Mouse (Mus musculus) forebrain, embryonic 14.5 days (tissue): ENCODE results near the gene Nsg2. TPM values are rescaled to one million over a fixed set of nuclear protein-coding genes. Genes with fewer than 3 reads are reported as not detected.

ENCODE experiments used
- ATAC-seq: fragments of 200-750 bp; cut with Nextera tagmentation; 2 replicates; pipeline ENCODE4 v1.8.0; 2017; ENCODE audit warnings: mild to moderate bottlenecking, moderate library complexity
- DNase-seq: peaks from one replicate; pipeline ENCODE4 v3.0.0-alpha.2; 2015; ENCODE audit warnings: low spot score
- H3K27ac ChIP-seq: fragments of 300-500 bp; sonication (generic); 2 replicates; pipeline ENCODE4 v1.5.1; 2014; ENCODE audit warnings: low read depth, mild to moderate bottlenecking, control low read depth, low read length, moderate library complexity
- H3K27me3 ChIP-seq: fragments of 300-500 bp; sonication (generic); replicated peaks from 2 replicates; pipeline ENCODE4 v1.6.1; 2014; ENCODE audit warnings: low read length, control low read depth, mixed read lengths; ENCODE audit not compliant: control insufficient read depth, insufficient read depth
- H3K36me3 ChIP-seq: fragments of 300-500 bp; sonication (generic); 2 replicates; pipeline ENCODE4 v1.6.1; 2014; ENCODE audit warnings: low read length, control low read depth; ENCODE audit not compliant: control insufficient read depth, insufficient read depth
- H3K4me1 ChIP-seq: fragments of 300-500 bp; sonication (generic); 2 replicates; pipeline ENCODE4 v1.6.1; 2014; ENCODE audit warnings: antibody characterized with exemption, low read length, control low read depth; ENCODE audit not compliant: control insufficient read depth, insufficient read depth
- H3K4me2 ChIP-seq: fragments of 300-500 bp; sonication (generic); 2 replicates; pipeline ENCODE4 v1.6.1; 2014; ENCODE audit warnings: mild to moderate bottlenecking, control low read depth, low read length
- H3K4me3 ChIP-seq: fragments of 300-500 bp; sonication (generic); 2 replicates; pipeline ENCODE4 v1.5.1; 2014; ENCODE audit warnings: low read depth, low read length, control low read depth
- H3K9ac ChIP-seq: fragments of 300-500 bp; sonication (generic); 2 replicates; pipeline ENCODE4 v1.6.1; 2014; ENCODE audit warnings: mild to moderate bottlenecking, low read length, control low read depth, moderate library complexity
- H3K9me3 ChIP-seq: fragments of 300-500 bp; sonication (generic); replicated peaks from 2 replicates; pipeline ENCODE4 v1.6.1; 2016; ENCODE audit warnings: low read length, control low read depth, mixed read lengths; ENCODE audit not compliant: control insufficient read depth
- WGBS: fragments of 180-500 bp; shearing (Covaris S2); extraction: QIAGEN DNeasy Blood & Tissue Kit; methylation state at CpG from one replicate; pipeline ENCODE4 v1.1.7; 2014; 5-methylcytosine and 5-hydroxymethylcytosine counted together
- polyA plus RNA-seq: library from polyadenylated mRNA; unstranded; fragments of >200 nt; fragmentation: Nextera tagmentation; extraction: Ambion mirVana; gene quantifications from 2 replicates; pipeline ENCODE4 v1.2.1, GENCODE M21; 2014

Nsg2 gene
- polyA plus RNA-seq, 1 experiment from 2014 or later: 315 TPM

DNA sequence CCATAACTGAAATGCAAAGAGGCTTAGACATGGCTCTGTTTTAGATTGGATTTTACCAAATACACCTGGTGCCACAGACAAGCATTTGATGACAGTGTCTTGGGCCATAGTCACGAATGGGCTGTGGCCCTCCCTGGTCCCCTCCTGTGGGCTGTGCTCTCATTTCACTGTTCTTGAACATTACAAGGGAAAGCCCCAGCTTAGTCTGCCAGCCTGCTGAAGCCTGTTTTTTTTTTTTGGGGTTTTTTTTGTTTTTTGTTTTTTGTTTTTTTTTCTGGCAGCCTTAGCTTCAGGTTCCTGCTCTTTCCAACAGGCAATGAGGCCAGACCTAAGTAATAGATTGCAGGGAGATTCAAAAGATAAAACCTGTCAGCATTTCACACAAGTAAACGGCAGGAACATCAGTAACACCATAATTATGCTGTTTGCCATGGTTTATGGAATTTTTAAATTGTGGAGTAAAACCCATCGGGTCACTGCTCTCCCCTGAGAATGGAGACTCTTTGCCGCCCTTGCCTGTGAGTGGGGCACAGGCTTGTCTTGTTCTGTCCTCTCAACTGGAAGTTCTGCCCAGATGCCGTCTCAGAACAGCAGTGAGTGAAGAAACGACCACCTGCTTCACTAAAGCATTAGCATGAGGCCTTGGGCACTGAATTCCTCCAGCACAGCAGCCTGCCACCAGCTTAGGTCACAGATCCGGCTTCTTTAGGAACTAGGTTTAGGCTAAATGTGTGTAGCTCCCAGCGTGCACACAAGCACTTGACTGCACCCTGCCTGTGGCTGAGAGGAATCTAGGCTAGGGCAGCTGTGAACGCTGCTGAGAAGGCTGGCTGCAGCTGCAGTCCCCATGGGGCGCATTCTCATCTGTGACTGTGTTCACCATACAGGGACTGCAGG, 105.7 kb downstream of the Nsg2 start:
- Histone ChIP-seq H3K4me2 (no peak overlapping the region), H3K9me3 (no peaks in the 10 kb centered on the region), H3K4me1 (peaks cover 36% of the 10 kb centered on the region), H3K4me3 (no peak overlapping the region), H3K27ac (peak overlapping the region; percentile 66), H3K9ac (no peak overlapping the region), H3K36me3 (no peaks in the 10 kb centered on the region), H3K27me3 (no peaks in the 10 kb centered on the region)
- peak; percentile 71 for DNase-seq
- 32% methylated on average over 10 of the region's 10 CpGs for WGBS
- peak; percentile 64 for ATAC-seq

- no peak for DNase-seq
- Histone ChIP-seq H3K9ac (no peak overlapping the region), H3K27ac (peak overlapping the region; percentile 66)
Observed at GRCm38 (mm10) chr11:32106647-32106985, 106.4 kb downstream of the Nsg2 start.

DNA sequence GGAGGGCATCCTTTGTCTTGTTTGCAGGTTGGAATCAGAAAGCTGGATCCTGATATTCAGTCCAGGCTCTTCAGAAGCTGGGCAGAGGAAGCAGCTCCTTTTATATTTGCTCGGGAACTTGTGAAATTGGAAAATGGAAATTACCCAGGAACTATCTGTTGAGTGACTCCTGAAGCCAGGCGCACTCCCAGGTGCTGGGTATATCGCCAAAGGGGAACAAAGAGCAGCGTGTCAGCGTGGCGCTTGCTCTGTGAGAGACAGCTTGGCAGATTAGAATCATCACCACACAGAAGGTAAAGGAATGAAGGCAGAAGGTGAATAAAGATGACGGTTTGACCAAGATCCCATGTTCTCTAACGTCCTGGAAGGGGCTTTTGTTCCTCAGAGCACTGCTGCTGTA, 108.2 kb downstream of the Nsg2 start:
- H3K9me3 ChIP-seq: no peaks in the 10 kb centered on the region
- DNase-seq (peak; percentile 55), ATAC-seq (no peak)
- peak overlapping the region; percentile 53 for H3K27ac ChIP-seq
- H3K4me3 ChIP-seq: no peak overlapping the region
- H3K4me1 ChIP-seq: peaks cover 40% of the 10 kb centered on the region
- no peak overlapping the region for H3K4me2 ChIP-seq
- H3K9ac ChIP-seq: peak overlapping the region; percentile 22; the same call in 1 of the 2 replicates
- 36% methylated on average over 8 of the region's 8 CpGs for WGBS
- no peaks in the 10 kb centered on the region for H3K36me3 ChIP-seq
- H3K27me3 ChIP-seq: no peaks in the 10 kb centered on the region

More at GRCm38 (mm10) chr11:32106647-32106985, 106.4 kb downstream of the Nsg2 start:
- Histone ChIP-seq H3K36me3 (no peaks in the 10 kb centered on the region), H3K4me3 (no peak overlapping the region), H3K27me3 (no peaks in the 10 kb centered on the region), H3K9me3 (no peaks in the 10 kb centered on the region), H3K4me2 (no peak overlapping the region), H3K4me1 (peaks cover 36% of the 10 kb centered on the region)
- ATAC-seq: no peak
- 88% methylated on average over 4 of the region's 4 CpGs for WGBS

Other genes with a start within 250 kb of the Nsg2 start
- 18.5 and 23.9 TPM in 2 replicates for gene Cpeb4, start 128.3 kb upstream of the Nsg2 start, polyA plus RNA-seq
- 0.14 and 0.25 TPM in 2 replicates for gene 4930524B15Rik, start 34.9 kb upstream of the Nsg2 start, polyA plus RNA-seq
- not detected in 2 replicates for gene Il9r, start 199.8 kb downstream of the Nsg2 start, polyA plus RNA-seq
- gene Snrnp25, start 205.0 kb downstream of the Nsg2 start, polyA plus RNA-seq: 59.8 and 67.0 TPM in 2 replicates
- 9.9 and 13.7 TPM in 2 replicates for gene Rhbdf1, start 221.8 kb downstream of the Nsg2 start, polyA plus RNA-seq
- 31.2 and 32.6 TPM in 2 replicates for gene Mpg, start 226.0 kb downstream of the Nsg2 start, polyA plus RNA-seq